Mouse (Mus musculus) CH12.LX (cell line): Measurements from ENCODE around the gene E430018J23Rik.

Source experiments
- CHD1 ChIP-seq: IDR thresholded peaks from 2 replicates; pipeline ENCODE4 v1.6.1; 2012; ENCODE audit warnings: low read depth, low read length, improper control_type of control experiment, inconsistent platforms
- POLR2AphosphoS2 ChIP-seq: IDR thresholded peaks from 2 replicates; pipeline ENCODE4 v1.6.1; 2011; ENCODE audit warnings: low read depth, low read length, improper control_type of control experiment
- SMC3 ChIP-seq: IDR thresholded peaks from 2 replicates; pipeline ENCODE4 v1.6.1; 2011; ENCODE audit warnings: low read depth, low read length, improper control_type of control experiment
- USF1 ChIP-seq: IDR thresholded peaks from 2 replicates; pipeline ENCODE4 v1.6.1; 2014; ENCODE audit warnings: low read depth, mild to moderate bottlenecking, inconsistent platforms, low read length, improper control_type of control experiment

DNA sequence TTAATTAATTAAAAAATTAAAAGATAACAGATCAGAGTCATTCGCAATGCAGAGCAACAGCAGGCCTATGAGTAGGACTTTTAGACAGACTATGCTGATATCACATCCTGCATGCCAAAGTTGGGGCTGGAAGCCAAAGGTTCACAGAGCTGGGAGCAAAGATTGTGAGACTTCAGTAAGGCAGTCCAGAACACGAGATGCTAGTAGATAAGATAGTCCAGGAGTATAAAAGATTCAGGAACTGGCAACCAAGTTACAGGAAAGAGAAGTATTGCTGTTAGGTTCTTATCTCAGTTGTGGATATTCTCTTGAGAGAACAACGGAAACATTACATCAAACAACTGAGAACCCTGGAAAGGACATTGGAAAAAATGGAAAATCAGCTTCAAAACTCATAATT lies 32.9 kb upstream of the E430018J23Rik start:
- TF ChIP-seq CHD1 (no peak), USF1 (no peak), POLR2AphosphoS2 (no peak), SMC3 (no peak)
